19 mouse cellular contexts compared by ENCODE assay signal in genomic region chr3:94781356-94781755, GRCm38 (mm10). TPM values are rescaled to one million over a fixed set of nuclear protein-coding genes. Genes with fewer than 3 reads are reported as not detected.
A peak's percentile ranks its signal among the peaks of the same experiment; 100 is the strongest.
DNase-seq lines count a peak whose midpoint lies in the region; ATAC-seq lines count a peak whose summit lies in the region.
"Had no signal": no experiment of that assay in that cellular context is flagged by ENCODE, and none has a peak within 500 bp of the region (broad histone marks: within the 10 kb centered on the region; RNA-seq: fewer than 3 reads in every experiment).

No protein-coding gene starts in this region.

- no peaks in the 10 kb centered on the region; the same call in 1 of the 2 replicates for H3K27me3 ChIP-seq in kidney, embryonic 16.5 days (ENCODE audit: insufficient read depth, low read length)
- H3K27me3 ChIP-seq in stomach, embryonic 16.5 days (ENCODE audit: control insufficient read depth, insufficient read depth, low read length) = no peaks in the 10 kb centered on the region
- H3K27me3 ChIP-seq in midbrain, embryonic 10.5 days (ENCODE audit: low read depth, poor library complexity, severe bottlenecking) = peaks cover 27% of the 10 kb centered on the region
- H3K27me3 ChIP-seq: neural tube, embryonic 12.5 days had no signal

- H3K9me3 ChIP-seq in kidney, embryonic 16.5 days (ENCODE audit: low read length) = no peaks in the 10 kb centered on the region
- no peaks in the 10 kb centered on the region for H3K9me3 ChIP-seq in stomach, embryonic 16.5 days (replicated peaks; ENCODE audit: control insufficient read depth, low read length)
- no peaks in the 10 kb centered on the region for H3K9me3 ChIP-seq in midbrain, embryonic 10.5 days (replicated peaks)
- H3K9me3 ChIP-seq: forebrain, embryonic 10.5 days; heart, embryonic 12.5 days; limb, embryonic 10.5 days; megakaryocyte, embryonic 14.5 days; neural tube, embryonic 12.5 days had no signal

- H3K4me3 ChIP-seq in kidney, embryonic 16.5 days (ENCODE audit: low read length) = no peak overlapping the region
- no peak overlapping the region for H3K4me3 ChIP-seq in stomach, embryonic 16.5 days (replicated peaks; ENCODE audit: low read length)
- H3K4me3 ChIP-seq in midbrain, embryonic 10.5 days = no peak overlapping the region
- H3K4me3 ChIP-seq: forebrain, embryonic 10.5 days; heart, embryonic 12.5 days; limb, embryonic 10.5 days; megakaryocyte, embryonic 14.5 days; neural tube, embryonic 12.5 days had no signal

- H3K4me1 ChIP-seq in kidney, embryonic 16.5 days (ENCODE audit: insufficient read depth, low read length) = peaks cover 12% of the 10 kb centered on the region
- H3K4me1 ChIP-seq in stomach, embryonic 16.5 days (ENCODE audit: control insufficient read depth, insufficient read depth, low read length) = peaks cover 2% of the 10 kb centered on the region; the same call in 1 of the 2 replicates
- H3K4me1 ChIP-seq in midbrain, embryonic 10.5 days = peaks cover 22% of the 10 kb centered on the region

- H3K36me3 ChIP-seq in kidney, embryonic 16.5 days (ENCODE audit: insufficient read depth, low read length) = no peaks in the 10 kb centered on the region
- H3K36me3 ChIP-seq in stomach, embryonic 16.5 days (ENCODE audit: control insufficient read depth, insufficient read depth, low read length) = no peaks in the 10 kb centered on the region
- H3K36me3 ChIP-seq in midbrain, embryonic 10.5 days = no peaks in the 10 kb centered on the region
- H3K36me3 ChIP-seq: heart, embryonic 12.5 days; limb, embryonic 10.5 days; neural tube, embryonic 12.5 days had no signal

- ATAC-seq in kidney, embryonic 16.5 days (ENCODE audit: low FRiP score, low TSS enrichment) = no peak
- ATAC-seq in stomach, embryonic 16.5 days (ENCODE audit: insufficient read depth, low FRiP score) = no peak

- no peak overlapping the region for H3K4me2 ChIP-seq in kidney, embryonic 16.5 days (replicated peaks; ENCODE audit: low read depth, low read length)
- 0 out of 2 replicates have a peak overlapping the region, but pooled peaks have one; percentile 3 for H3K4me2 ChIP-seq in stomach, embryonic 16.5 days (ENCODE audit: low read depth, low read length)
- H3K4me2 ChIP-seq: heart, embryonic 12.5 days; neural tube, embryonic 12.5 days had no signal

- peak; percentile 37 for DNase-seq in kidney, adult 11 months
- DNase-seq in ovary, adult 18-20 months (ENCODE audit: low spot score) = peak; percentile 59
- DNase-seq in ovary, postnatal 10 days (ENCODE audit: low spot score) = no peak
- DNase-seq in kidney, postnatal 14 days = peak; percentile 30
- DNase-seq in cerebellum, adult 9-10 months = no peak
- no peak for DNase-seq in midbrain, embryonic 10.5 days (ENCODE audit: low spot score)
- DNase-seq: adrenal gland, postnatal 10 days; cerebellum, adult 2 months; gastrocnemius, postnatal 36 days; spleen, adult 18-20 months had no signal

- 20% methylated on average over 3 of the region's 3 CpGs for WGBS in kidney, embryonic 16.5 days
- WGBS in stomach, embryonic 16.5 days = 24% methylated on average over 3 of the region's 3 CpGs
- WGBS in midbrain, embryonic 10.5 days = 29% methylated on average over 3 of the region's 3 CpGs

- H3K27ac ChIP-seq in kidney, embryonic 16.5 days (ENCODE audit: low read length) = no peak overlapping the region
- peak overlapping the region; percentile 50 for H3K27ac ChIP-seq in stomach, embryonic 16.5 days (ENCODE audit: low read length)
- no peak overlapping the region for H3K27ac ChIP-seq in midbrain, embryonic 10.5 days (replicated peaks)
- H3K27ac ChIP-seq: forebrain, embryonic 10.5 days; kidney, postnatal 0 days; limb, embryonic 10.5 days; liver, embryonic 14.5 days; neural tube, embryonic 12.5 days had no signal

- no peak overlapping the region for H3K9ac ChIP-seq in kidney, embryonic 16.5 days (replicated peaks; ENCODE audit: low read length)
- H3K9ac ChIP-seq in stomach, embryonic 16.5 days (ENCODE audit: low read length) = no peak overlapping the region
- H3K9ac ChIP-seq: heart, embryonic 12.5 days; liver, embryonic 14.5 days; neural tube, embryonic 12.5 days had no signal

RNA-seq across cellular contexts. Expression of gene Cgn, which starts 4.9 kb away (rescaled TPM):
- 20.7 and 24.0 TPM in 2 replicates for polyA plus RNA-seq in kidney, embryonic 16.5 days (2015; fragmentation: Nextera tagmentation; extraction: Ambion mirVana)
- 47.9 and 54.0 TPM in 2 replicates for polyA plus RNA-seq in stomach, embryonic 16.5 days (2015; fragmentation: Nextera tagmentation; extraction: Ambion mirVana)
- 5.7 and 5.9 TPM in 2 replicates for polyA plus RNA-seq in midbrain, embryonic 10.5 days (2016; fragmentation: Nextera tagmentation; extraction: Ambion mirVana)

RNA-seq across cellular contexts. Expression of gene Pogz, which starts 56.0 kb away (rescaled TPM):
- polyA plus RNA-seq in kidney, embryonic 16.5 days (2015; fragmentation: Nextera tagmentation; extraction: Ambion mirVana) = 15.9 and 21.0 TPM in 2 replicates
- polyA plus RNA-seq in stomach, embryonic 16.5 days (2015; fragmentation: Nextera tagmentation; extraction: Ambion mirVana) = 12.4 and 13.6 TPM in 2 replicates
- 17.9 and 21.7 TPM in 2 replicates for polyA plus RNA-seq in midbrain, embryonic 10.5 days (2016; fragmentation: Nextera tagmentation; extraction: Ambion mirVana)

Comparison
In these comparisons a context has a peak if more than half of its experiments do, and no peak if none do; other contexts are left out.
1. DNase-seq: peak in kidney, adult 11 months (single experiment), ovary, adult 18-20 months (single experiment) and kidney, postnatal 14 days (single experiment); none in ovary, postnatal 10 days (single experiment), cerebellum, adult 9-10 months (single experiment) and midbrain, embryonic 10.5 days (single experiment).